Comparison of ENCODE assay signal across 11 mouse cellular contexts in the genomic region with DNA sequence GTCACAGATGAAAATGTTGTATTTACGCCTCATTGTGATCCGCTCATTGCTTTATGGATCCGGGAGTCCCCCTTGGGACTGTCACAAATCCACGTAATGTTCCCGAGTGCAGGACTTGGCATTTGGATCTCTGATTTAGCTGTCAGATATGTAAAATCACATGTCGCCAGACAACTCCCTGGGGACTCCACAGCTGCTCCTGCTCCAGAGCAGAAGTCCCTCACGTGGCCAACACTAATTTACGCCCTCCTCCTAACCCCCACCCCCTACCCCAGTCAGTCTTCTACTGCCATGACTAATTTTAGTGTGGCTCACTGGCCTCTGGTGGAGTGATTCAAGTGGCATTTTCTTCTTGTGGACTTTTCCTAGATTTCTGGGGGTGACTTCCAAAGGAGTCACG.
DNase-seq lines count a peak whose midpoint lies in the region; ATAC-seq and TF ChIP-seq lines count a peak whose summit lies in the region.
"Had no signal": no experiment of that assay in that cellular context is flagged by ENCODE, and none has a peak within 500 bp of the region (broad histone marks: within the 10 kb centered on the region; RNA-seq: fewer than 3 reads in every experiment).

No protein-coding gene starts in this region.

- H3ac ChIP-seq in C2C12 (ENCODE audit: control insufficient read depth, insufficient read length, low read depth): no peak overlapping the region

- 73% methylated on average over 9 of the region's 9 CpGs for WGBS in kidney, adult 2 months
- 58% methylated on average over 9 of the region's 9 CpGs for WGBS in kidney, embryonic 15.5 days
- 45% methylated on average over 9 of the region's 9 CpGs for WGBS in embryonic facial prominence, embryonic 14.5 days

- H3K27me3 ChIP-seq in kidney, adult 2 months (replicated peaks; ENCODE audit: control insufficient read depth, insufficient read depth, low read length): no peaks in the 10 kb centered on the region
- H3K27me3 ChIP-seq in kidney, embryonic 15.5 days: no peaks in the 10 kb centered on the region; the same call in 1 of the 2 replicates
- H3K27me3 ChIP-seq in C2C12 (ENCODE audit: control insufficient read depth, insufficient read depth, insufficient read length): no peaks in the 10 kb centered on the region
- no peaks in the 10 kb centered on the region for H3K27me3 ChIP-seq in embryonic facial prominence, embryonic 14.5 days (replicated peaks; ENCODE audit: control insufficient read depth, insufficient read depth, low read length)

- H3K9ac ChIP-seq in kidney, embryonic 15.5 days: no peak overlapping the region
- H3K9ac ChIP-seq in embryonic facial prominence, embryonic 14.5 days (ENCODE audit: low read depth, low read length): no peak overlapping the region
- H3K9ac ChIP-seq: limb, embryonic 15.5 days had no signal

- H3K79me3 ChIP-seq in C2C12 (ENCODE audit: low read depth): no peaks in the 10 kb centered on the region

- no peaks in the 10 kb centered on the region for H3K4me1 ChIP-seq in kidney, adult 2 months (ENCODE audit: control insufficient read depth, insufficient read depth, low read length)
- H3K4me1 ChIP-seq in kidney, embryonic 15.5 days: no peaks in the 10 kb centered on the region
- 0 out of 2 replicates have a peak, but pooled peaks cover 3% of the 10 kb centered on the region for H3K4me1 ChIP-seq in embryonic facial prominence, embryonic 14.5 days (ENCODE audit: control insufficient read depth, insufficient read depth, low read length)
- H3K4me1 ChIP-seq: limb, embryonic 15.5 days had no signal

- TF ChIP-seq CTCF in kidney, adult 2 months (conservative IDR thresholded peaks at IDR 0.05; ENCODE audit: insufficient read depth, insufficient read length, low read depth, low read length): no peak
- no peak for TF ChIP-seq CTCF in C2C12 (IDR thresholded peaks at IDR 0.05; ENCODE audit: control insufficient read depth, insufficient read depth, insufficient read length)

- peak; percentile 33 for DNase-seq in kidney, adult 2 months
- peak; percentile 75 for DNase-seq in embryonic facial prominence, embryonic 14.5 days (ENCODE audit: low spot score)
- DNase-seq in kidney, postnatal 25 days: peak; percentile 31 to 70
- DNase-seq in frontal cortex, adult 2 months (ENCODE audit: extremely low spot score in 1 of 2, low spot score in 1 of 2): no peak
- no peak for DNase-seq in liver
- DNase-seq in right cerebral cortex, postnatal 25 days: no peak
- DNase-seq: thymus, postnatal 4 days had no signal

- H3K36me3 ChIP-seq in kidney, adult 2 months (ENCODE audit: control insufficient read depth, insufficient read depth, low read length): no peaks in the 10 kb centered on the region
- no peaks in the 10 kb centered on the region for H3K36me3 ChIP-seq in kidney, embryonic 15.5 days
- H3K36me3 ChIP-seq in C2C12 (ENCODE audit: control insufficient read depth, insufficient read depth): no peaks in the 10 kb centered on the region
- H3K36me3 ChIP-seq in embryonic facial prominence, embryonic 14.5 days (ENCODE audit: control insufficient read depth, insufficient read depth, low read length): no peaks in the 10 kb centered on the region
- H3K36me3 ChIP-seq: limb, embryonic 15.5 days; midbrain, embryonic 10.5 days had no signal

- H3K4me2 ChIP-seq in kidney, embryonic 15.5 days: no peak overlapping the region
- no peak overlapping the region for H3K4me2 ChIP-seq in embryonic facial prominence, embryonic 14.5 days (ENCODE audit: low read depth, low read length)
- H3K4me2 ChIP-seq: limb, embryonic 15.5 days had no signal

- H3K4me3 ChIP-seq in kidney, adult 2 months (ENCODE audit: insufficient read depth, low read depth, low read length): no peak overlapping the region
- H3K4me3 ChIP-seq in kidney, embryonic 15.5 days (replicated peaks): no peak overlapping the region
- no peak overlapping the region for H3K4me3 ChIP-seq in C2C12 (ENCODE audit: insufficient read depth, poor library complexity, severe bottlenecking)
- H3K4me3 ChIP-seq in embryonic facial prominence, embryonic 14.5 days (ENCODE audit: low read depth, low read length): no peak overlapping the region
- H3K4me3 ChIP-seq: limb, embryonic 15.5 days; midbrain, embryonic 10.5 days had no signal

- H3K79me2 ChIP-seq in C2C12 (ENCODE audit: control insufficient read depth, insufficient read depth): no peaks in the 10 kb centered on the region

- TF ChIP-seq POLR2A in kidney, adult 2 months (IDR thresholded peaks at IDR 0.05; ENCODE audit: low read depth, low read length): no peak

- H3K9me3 ChIP-seq in kidney, embryonic 15.5 days (replicated peaks): no peaks in the 10 kb centered on the region
- no peaks in the 10 kb centered on the region for H3K9me3 ChIP-seq in embryonic facial prominence, embryonic 14.5 days (ENCODE audit: control insufficient read depth, low read length)
- H3K9me3 ChIP-seq: limb, embryonic 15.5 days; midbrain, embryonic 10.5 days had no signal

- H3K27ac ChIP-seq in kidney, adult 2 months (ENCODE audit: insufficient read depth, low read depth, low read length): no peak overlapping the region
- no peak overlapping the region for H3K27ac ChIP-seq in kidney, embryonic 15.5 days
- H3K27ac ChIP-seq in embryonic facial prominence, embryonic 14.5 days (replicated peaks; ENCODE audit: low read depth, low read length): no peak overlapping the region
- H3K27ac ChIP-seq: limb, embryonic 15.5 days; midbrain, embryonic 10.5 days had no signal

- no peak for ATAC-seq in kidney, embryonic 15.5 days (replicated peaks; ENCODE audit: low FRiP score)
- ATAC-seq in embryonic facial prominence, embryonic 14.5 days (ENCODE audit: low read depth): 0 out of 2 replicates have a peak, but pooled peaks have one; percentile 22

TF ChIP-seq in C2C12, 6 proteins besides CTCF, POLR2A, EP300 and RAD21:
- TF ChIP-seq CEBPB (IDR thresholded peaks at IDR 0.05; ENCODE audit: low read depth) (no peak), USF1 (IDR thresholded peaks at IDR 0.05; ENCODE audit: low read depth) (peak; percentile 26), MYOD1 (IDR thresholded peaks at IDR 0.05; ENCODE audit: control insufficient read depth, insufficient read length, low read depth) (peak; percentile 15)

Comparison
In these comparisons a context has a peak if more than half of its experiments do, and no peak if none do; other contexts are left out.
1. DNase-seq: peak in kidney, adult 2 months (single experiment), embryonic facial prominence, embryonic 14.5 days (single experiment) and kidney, postnatal 25 days (2 of 2); none in frontal cortex, adult 2 months (0 of 2), liver (single experiment) and right cerebral cortex, postnatal 25 days (single experiment).